Mouse (Mus musculus) forebrain, embryonic 12.5 days (tissue): ENCODE data around the gene Ift122. TPM values are rescaled to one million over a fixed set of nuclear protein-coding genes. Genes with fewer than 3 reads are reported as not detected.

Experiments
- ATAC-seq: fragments of 200-750 bp; cut with Nextera tagmentation; 2 replicates; pipeline ENCODE4 v1.8.0; 2017; ENCODE audit warnings: moderate TSS enrichment; ENCODE audit not compliant: low FRiP score
- H3K27ac ChIP-seq: fragments of 300-500 bp; sonication (generic); 2 replicates; pipeline ENCODE4 v1.5.1; 2016; ENCODE audit warnings: mild to moderate bottlenecking
- H3K27me3 ChIP-seq: fragments of 300-500 bp; sonication (generic); 2 replicates; pipeline ENCODE4 v1.6.1; 2016; ENCODE audit warnings: mild to moderate bottlenecking
- H3K36me3 ChIP-seq: fragments of 300-500 bp; sonication (generic); replicated peaks from 2 replicates; pipeline ENCODE4 v1.6.1; 2016; ENCODE audit warnings: mild to moderate bottlenecking
- H3K4me1 ChIP-seq: fragments of 300-500 bp; sonication (generic); 2 replicates; pipeline ENCODE4 v1.6.1; 2016
- H3K4me2 ChIP-seq: fragments of 300-500 bp; sonication (generic); 2 replicates; pipeline ENCODE4 v1.6.1; 2016; ENCODE audit warnings: mild to moderate bottlenecking, moderate library complexity
- H3K4me3 ChIP-seq: fragments of 300-500 bp; sonication (generic); replicated peaks from 2 replicates; pipeline ENCODE4 v1.5.1; 2016; ENCODE audit warnings: mild to moderate bottlenecking
- H3K9ac ChIP-seq: fragments of 300-500 bp; sonication (generic); 2 replicates; pipeline ENCODE4 v1.6.1; 2016; ENCODE audit warnings: mild to moderate bottlenecking
- H3K9me3 ChIP-seq: fragments of 300-500 bp; sonication (generic); 2 replicates; pipeline ENCODE4 v1.6.1; 2016
- WGBS: fragments of 180-500 bp; shearing (Covaris S2); methylation state at CpG from one replicate; pipeline ENCODE4 v1.1.7; 2016; 5-methylcytosine and 5-hydroxymethylcytosine counted together
- polyA plus RNA-seq: library from polyadenylated mRNA; unstranded; fragments of >200 nt; fragmentation: Nextera tagmentation; extraction: Ambion mirVana; gene quantifications from 2 replicates; pipeline ENCODE4 v1.2.1, GENCODE M21; 2016

The Ift122 gene
- polyA plus RNA-seq, 1 experiment from 2014 or later: 29.9 TPM

DNA sequence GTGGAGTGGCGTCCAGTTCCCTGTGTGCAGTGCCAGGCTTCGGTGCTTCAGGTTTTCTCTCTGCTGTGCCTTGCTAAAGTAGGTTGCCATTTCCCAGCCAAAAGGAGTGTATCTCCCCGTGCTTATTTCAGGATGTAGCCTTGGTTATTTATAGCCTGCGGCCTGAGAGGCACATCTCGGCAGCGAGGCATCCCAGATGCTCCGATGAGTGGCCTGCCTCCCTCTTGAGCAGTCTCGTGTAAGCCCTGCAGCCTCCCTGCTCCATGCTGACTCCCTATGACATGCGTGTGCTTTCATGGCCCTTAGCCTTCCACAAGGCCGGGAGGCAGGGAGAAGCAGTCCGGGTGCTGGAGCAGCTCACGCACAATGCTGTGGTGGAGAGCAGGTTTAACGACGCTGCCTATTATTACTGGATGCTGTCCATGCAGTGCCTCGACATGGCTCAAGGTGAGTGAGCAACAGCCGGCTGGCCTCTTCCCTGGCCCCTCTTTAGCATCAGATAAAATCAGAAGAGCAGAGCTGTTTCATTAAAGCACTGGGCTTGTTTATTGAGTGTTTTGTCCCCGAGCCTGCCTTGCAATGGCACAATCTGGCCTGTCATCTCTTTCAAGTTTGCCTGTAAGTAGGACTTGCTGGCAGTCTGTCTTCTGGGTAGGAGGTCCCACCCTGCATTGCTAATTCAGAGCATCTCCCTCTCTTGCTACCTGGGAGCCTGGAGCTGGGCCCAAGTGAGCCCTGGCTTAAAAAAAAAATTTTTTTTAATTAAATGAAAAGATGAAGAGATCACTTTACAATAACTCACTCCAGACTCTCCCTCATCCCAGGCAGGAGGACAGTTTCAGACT, 62.6 kb downstream of the Ift122 start:
- no peaks in the 10 kb centered on the region for H3K9me3 ChIP-seq
- no peak overlapping the region for H3K4me3 ChIP-seq
- H3K36me3 ChIP-seq: peaks cover 7% of the 10 kb centered on the region; the same call in 1 of the 2 replicates
- WGBS: 81% methylated on average over 17 of the region's 17 CpGs
- no peaks in the 10 kb centered on the region; the same call in 1 of the 2 replicates for H3K4me1 ChIP-seq
- no peak overlapping the region for H3K4me2 ChIP-seq
- H3K27ac ChIP-seq: peak overlapping the region; percentile 46
- no peak for ATAC-seq
- H3K27me3 ChIP-seq: no peaks in the 10 kb centered on the region
- no peak overlapping the region for H3K9ac ChIP-seq

DNA sequence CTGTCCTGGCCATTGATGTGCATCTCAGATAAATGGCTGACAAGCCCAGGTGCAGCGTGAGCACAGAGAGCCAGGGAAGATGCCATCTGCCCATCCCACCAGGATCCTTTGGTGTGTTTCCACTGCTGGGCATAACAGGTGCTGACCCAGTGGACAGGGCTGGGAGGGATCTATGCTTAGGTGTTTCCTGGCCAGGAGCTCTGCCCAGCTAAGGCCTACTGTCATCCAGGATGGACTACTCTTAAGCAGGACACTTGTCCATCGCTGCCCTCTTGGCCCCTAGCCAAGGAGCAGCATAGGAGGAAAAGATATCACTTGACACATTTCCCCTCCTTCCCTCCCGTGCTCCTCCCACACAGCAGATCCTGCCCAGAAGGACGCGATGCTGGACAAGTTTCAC, 63.3 kb downstream of the Ift122 start:
- H3K27me3 ChIP-seq: no peaks in the 10 kb centered on the region
- H3K27ac ChIP-seq: no peak overlapping the region
- H3K36me3 ChIP-seq: peaks cover 7% of the 10 kb centered on the region; the same call in 1 of the 2 replicates
- no peak overlapping the region for H3K4me2 ChIP-seq
- no peak overlapping the region for H3K4me3 ChIP-seq
- 93% methylated on average over 5 of the region's 5 CpGs for WGBS
- H3K4me1 ChIP-seq: no peaks in the 10 kb centered on the region; the same call in 1 of the 2 replicates
- H3K9ac ChIP-seq: no peak overlapping the region
- no peak for ATAC-seq
- H3K9me3 ChIP-seq: no peaks in the 10 kb centered on the region

DNA sequence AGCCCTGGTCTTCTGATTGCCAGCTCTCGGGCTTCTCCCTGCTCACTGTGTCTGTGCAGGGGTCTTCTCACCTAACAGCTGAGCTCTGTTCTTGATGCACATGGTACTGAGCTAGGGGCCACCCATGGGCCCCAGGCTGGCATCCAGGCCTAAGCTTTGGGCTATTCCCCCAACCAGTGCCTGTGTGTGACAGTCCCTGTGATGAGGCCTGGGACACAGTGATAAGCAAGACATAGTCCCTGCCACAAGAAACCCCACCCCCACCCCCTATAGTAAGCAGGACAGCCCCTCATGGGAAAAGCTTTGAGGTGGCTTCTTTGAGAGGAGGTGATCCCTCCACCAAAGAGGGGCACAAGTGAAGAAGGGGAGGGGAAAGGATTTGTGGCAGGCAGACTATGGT, 65.3 kb downstream of the Ift122 start:
- no peak overlapping the region for H3K4me2 ChIP-seq
- no peak overlapping the region for H3K4me3 ChIP-seq
- no peaks in the 10 kb centered on the region for H3K27me3 ChIP-seq
- no peak for ATAC-seq
- H3K36me3 ChIP-seq: peaks cover 7% of the 10 kb centered on the region; the same call in 1 of the 2 replicates
- no peak overlapping the region for H3K9ac ChIP-seq
- no peaks in the 10 kb centered on the region for H3K9me3 ChIP-seq
- 82% methylated on average over 1 of the region's 1 CpGs for WGBS
- no peak overlapping the region for H3K27ac ChIP-seq
- H3K4me1 ChIP-seq: no peaks in the 10 kb centered on the region; the same call in 1 of the 2 replicates

DNA sequence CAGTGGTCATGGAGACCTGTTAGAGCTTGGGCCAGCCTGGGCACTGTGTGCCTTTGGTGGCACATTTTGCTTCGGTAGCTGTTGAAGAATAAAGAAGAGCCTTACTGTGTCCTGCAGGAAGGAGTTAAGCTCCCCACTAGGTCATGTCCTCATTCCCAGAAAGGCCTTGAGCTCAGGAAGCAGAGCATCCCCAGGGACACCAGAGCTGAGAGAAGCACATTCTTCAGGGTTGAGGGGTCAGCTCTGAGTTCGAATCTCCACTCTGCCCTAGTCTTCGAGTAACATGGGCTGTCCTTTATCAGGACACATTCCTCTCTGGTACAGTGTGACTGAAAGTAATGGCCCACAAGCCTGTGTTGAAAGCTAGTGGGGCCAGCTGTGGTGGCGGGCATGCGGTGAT, 66.6 kb downstream of the Ift122 start:
- Histone ChIP-seq H3K9ac (no peak overlapping the region), H3K4me2 (no peak overlapping the region), H3K36me3 (peaks cover 7% of the 10 kb centered on the region; the same call in 1 of the 2 replicates), H3K27me3 (no peaks in the 10 kb centered on the region), H3K27ac (no peak overlapping the region), H3K4me1 (no peaks in the 10 kb centered on the region), H3K4me3 (no peak overlapping the region), H3K9me3 (no peaks in the 10 kb centered on the region)
- ATAC-seq: no peak
- 87% methylated on average over 5 of the region's 5 CpGs for WGBS

DNA sequence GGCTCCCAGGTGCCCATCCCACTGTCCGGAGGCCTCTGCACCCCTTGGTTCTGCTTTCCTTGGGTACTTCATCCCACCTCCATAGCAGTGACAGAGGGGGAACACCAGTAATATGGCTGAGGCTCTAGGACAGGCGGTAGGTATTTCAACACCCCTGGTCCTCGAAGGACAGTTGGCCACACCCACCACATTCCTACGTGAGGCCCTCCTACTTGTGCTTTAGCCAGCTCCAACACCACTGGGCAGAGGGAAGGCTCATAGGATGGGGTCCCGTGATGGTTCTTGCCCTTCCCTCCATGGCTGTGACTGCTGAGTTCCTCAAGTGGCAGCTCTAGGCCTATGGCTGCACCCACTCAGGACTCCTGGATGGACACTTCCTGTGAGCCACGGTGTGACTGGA, 71.6 kb downstream of the Ift122 start:
- Histone ChIP-seq H3K9me3 (no peaks in the 10 kb centered on the region), H3K27me3 (no peaks in the 10 kb centered on the region), H3K36me3 (no peaks in the 10 kb centered on the region), H3K27ac (no peak overlapping the region), H3K4me3 (no peak overlapping the region), H3K4me2 (no peak overlapping the region), H3K4me1 (peaks cover 13% of the 10 kb centered on the region; the same call in 1 of the 2 replicates), H3K9ac (no peak overlapping the region)
- WGBS: 67% methylated on average over 6 of the region's 6 CpGs
- no peak for ATAC-seq

DNA sequence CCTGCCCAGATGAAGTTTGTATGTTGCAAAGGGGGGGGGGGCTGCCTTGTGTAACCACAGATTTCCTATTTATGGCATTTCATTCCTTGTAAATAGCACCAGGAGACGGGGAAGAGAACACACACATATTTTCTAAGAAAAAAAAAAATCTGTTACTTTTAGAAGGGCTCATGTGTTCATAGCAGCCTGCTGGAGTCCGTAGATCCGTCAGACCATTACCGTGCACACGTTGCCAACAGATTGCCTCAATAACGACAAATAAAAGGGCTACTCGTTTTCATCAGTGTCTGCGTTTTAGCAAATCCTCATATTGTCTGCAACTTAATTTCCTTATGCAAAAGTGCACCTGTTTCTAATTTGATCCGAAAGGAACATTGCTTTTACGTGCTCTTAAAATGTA, 73.1 kb downstream of the Ift122 start:
- peak overlapping the region; percentile 74 for H3K27ac ChIP-seq
- 56% methylated on average over 10 of the region's 10 CpGs for WGBS
- no peaks in the 10 kb centered on the region for H3K9me3 ChIP-seq
- H3K4me3 ChIP-seq: no peak overlapping the region
- H3K4me2 ChIP-seq: no peak overlapping the region
- no peak for ATAC-seq
- no peak overlapping the region for H3K9ac ChIP-seq
- H3K36me3 ChIP-seq: no peaks in the 10 kb centered on the region
- peaks cover 15% of the 10 kb centered on the region for H3K4me1 ChIP-seq
- H3K27me3 ChIP-seq: no peaks in the 10 kb centered on the region

DNA sequence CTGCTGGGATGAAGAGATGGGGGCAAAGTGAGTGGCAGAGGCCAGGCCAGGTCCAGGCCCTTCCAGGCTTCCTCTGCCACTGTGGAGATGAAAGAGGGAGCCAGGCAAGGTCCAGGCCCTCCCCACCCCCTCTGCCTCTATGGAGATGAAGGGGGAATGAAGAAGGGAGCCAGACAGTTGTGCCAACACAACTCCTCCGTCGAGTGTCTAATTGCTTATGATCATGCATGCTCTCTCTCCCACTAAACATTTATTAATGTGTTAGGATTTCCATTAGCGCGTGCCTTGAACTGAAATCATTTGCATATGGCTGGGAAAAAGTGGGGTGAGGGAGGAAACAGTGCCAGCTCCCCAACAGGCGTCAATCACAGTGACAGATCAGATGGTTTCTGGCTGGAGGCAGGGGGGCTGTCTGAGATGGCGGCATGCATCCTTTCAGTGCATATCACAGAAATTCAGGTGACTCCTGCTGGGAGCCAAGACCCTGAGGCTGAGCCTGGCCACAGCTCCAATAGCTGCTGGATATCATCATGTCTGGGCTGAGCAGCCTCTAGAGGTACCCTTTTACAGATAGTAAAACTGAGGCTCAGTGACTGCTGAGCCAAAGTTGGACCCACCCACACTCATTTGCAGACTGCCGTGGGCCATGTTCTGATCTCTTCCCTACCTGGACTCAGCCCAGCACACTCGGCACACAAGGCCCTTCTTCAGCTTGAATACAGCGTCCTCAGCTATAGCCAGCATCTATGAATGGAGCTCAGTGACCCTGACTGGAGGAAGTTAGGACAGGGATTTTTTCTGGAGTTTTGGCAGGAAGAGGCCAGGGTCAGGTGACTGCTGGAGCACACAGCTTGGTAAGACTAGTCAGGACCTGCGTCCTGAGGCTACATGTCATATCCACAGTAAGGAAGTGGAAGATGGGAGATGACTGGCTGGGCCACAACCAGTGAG, 74.3 kb downstream of the Ift122 start:
- no peaks in the 10 kb centered on the region for H3K36me3 ChIP-seq
- H3K9me3 ChIP-seq: no peaks in the 10 kb centered on the region
- ATAC-seq: peak; percentile 42
- no peak overlapping the region for H3K9ac ChIP-seq
- WGBS: 72% methylated on average over 10 of the region's 10 CpGs
- H3K4me3 ChIP-seq: no peak overlapping the region
- no peaks in the 10 kb centered on the region for H3K27me3 ChIP-seq
- peaks cover 19% of the 10 kb centered on the region for H3K4me1 ChIP-seq
- no peak overlapping the region for H3K4me2 ChIP-seq
- H3K27ac ChIP-seq: peak overlapping the region; percentile 74

DNA sequence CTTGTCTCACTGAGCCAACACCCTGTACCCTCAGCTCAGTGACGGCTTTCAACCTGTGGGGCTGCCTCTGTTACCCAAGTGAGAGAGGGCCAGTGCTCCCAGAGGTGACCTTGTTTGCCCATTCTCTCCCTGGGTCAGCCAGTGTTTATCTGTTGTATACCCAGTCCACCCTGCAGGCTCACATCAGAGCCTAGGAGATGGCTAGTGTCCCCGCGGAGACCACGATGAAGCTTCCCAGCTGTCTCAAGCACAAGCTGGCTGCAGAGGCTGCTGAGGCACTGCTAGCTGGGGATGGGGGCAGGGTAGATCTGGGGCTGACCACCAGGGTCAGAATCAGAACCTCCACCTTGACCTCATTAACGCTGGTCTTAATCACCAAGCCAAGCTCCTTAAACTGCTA, 76.7 kb downstream of the Ift122 start:
- 73% methylated on average over 5 of the region's 5 CpGs for WGBS
- no peaks in the 10 kb centered on the region for H3K36me3 ChIP-seq
- H3K4me3 ChIP-seq: no peak overlapping the region
- no peak overlapping the region for H3K9ac ChIP-seq
- no peak for ATAC-seq
- H3K27me3 ChIP-seq: no peaks in the 10 kb centered on the region
- H3K4me2 ChIP-seq: no peak overlapping the region
- H3K27ac ChIP-seq: no peak overlapping the region
- no peaks in the 10 kb centered on the region for H3K9me3 ChIP-seq
- H3K4me1 ChIP-seq: peaks cover 19% of the 10 kb centered on the region

DNA sequence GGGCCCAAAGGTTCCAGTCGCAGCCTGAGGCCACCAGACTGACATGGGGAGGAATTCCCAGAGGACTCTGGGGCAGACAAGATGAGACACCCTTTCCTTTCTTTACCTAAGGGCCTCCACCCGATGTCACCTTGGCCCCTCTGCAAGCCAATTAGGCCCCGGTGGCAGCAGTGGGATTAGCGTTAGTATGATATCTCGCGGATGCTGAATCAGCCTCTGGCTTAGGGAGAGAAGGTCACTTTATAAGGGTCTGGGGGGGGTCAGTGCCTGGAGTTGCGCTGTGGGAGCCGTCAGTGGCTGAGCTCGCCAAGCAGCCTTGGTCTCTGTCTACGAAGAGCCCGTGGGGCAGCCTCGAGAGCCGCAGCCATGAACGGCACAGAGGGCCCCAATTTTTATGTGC, 78.4 kb downstream of the Ift122 start, which contains the start of gene Rho:
TSS of gene Rho (plus strand) at position 110 of the 400 bp plus-strand sequence.
- Histone ChIP-seq H3K4me2 (no peak within 1 kb of the TSS), H3K4me1 (peaks cover 19% of the 10 kb centered on the region), H3K9me3 (no peaks in the 10 kb centered on the region), H3K4me3 (no peak within 1 kb of the TSS), H3K27me3 (no peaks in the 10 kb centered on the region), H3K9ac (no peak within 1 kb of the TSS), H3K36me3 (no peaks in the 10 kb centered on the region), H3K27ac (no peak within 1 kb of the TSS)
- no peak for ATAC-seq
- 86% methylated on average over 14 of the region's 14 CpGs for WGBS

DNA sequence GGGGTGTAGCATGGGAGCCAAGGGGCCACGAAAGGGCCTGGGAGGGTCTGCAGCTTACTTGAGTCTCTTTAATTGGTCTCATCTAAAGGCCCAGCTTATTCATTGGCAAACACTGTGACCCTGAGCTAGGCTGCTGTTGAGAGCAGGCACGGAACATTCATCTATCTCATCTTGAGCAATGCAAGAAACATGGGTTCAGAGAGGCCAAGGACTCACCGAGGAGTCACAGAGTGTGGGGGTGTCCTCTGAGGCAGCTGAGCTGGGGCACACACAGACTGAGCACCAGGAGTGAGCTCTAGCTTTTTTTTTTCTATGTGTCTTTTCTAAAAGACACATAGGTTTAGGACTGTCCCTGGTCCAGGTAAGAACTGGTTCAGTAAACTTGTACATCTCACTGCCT, 79.1 kb downstream of the Ift122 start:
- no peaks in the 10 kb centered on the region for H3K36me3 ChIP-seq
- H3K27ac ChIP-seq: no peak overlapping the region
- H3K4me1 ChIP-seq: peaks cover 12% of the 10 kb centered on the region
- no peak for ATAC-seq
- H3K4me3 ChIP-seq: no peak overlapping the region
- no peak overlapping the region for H3K4me2 ChIP-seq
- no peak overlapping the region for H3K9ac ChIP-seq
- no peaks in the 10 kb centered on the region for H3K9me3 ChIP-seq
- 92% methylated on average over 3 of the region's 3 CpGs for WGBS
- no peaks in the 10 kb centered on the region for H3K27me3 ChIP-seq

DNA sequence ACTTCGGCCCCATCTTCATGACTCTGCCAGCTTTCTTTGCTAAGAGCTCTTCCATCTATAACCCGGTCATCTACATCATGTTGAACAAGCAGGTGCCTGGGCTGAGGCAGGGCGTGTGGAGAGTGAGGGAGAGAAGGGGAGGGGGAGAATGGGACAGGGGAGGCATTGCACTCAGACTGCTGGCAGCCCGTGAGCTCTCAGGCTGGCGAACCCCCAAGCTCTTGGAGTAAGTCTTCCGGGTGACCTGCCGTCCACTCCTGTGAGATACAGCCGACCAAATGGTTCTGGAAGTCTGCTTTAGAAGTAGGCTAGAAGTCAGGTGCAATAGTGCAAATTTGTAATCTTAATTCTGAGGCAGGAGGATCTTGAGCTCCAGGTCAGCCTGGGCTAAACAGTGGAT, 82.3 kb downstream of the Ift122 start:
- Histone ChIP-seq H3K27me3 (no peaks in the 10 kb centered on the region), H3K4me1 (peaks cover 9% of the 10 kb centered on the region; the same call in 1 of the 2 replicates), H3K9me3 (no peaks in the 10 kb centered on the region), H3K9ac (no peak overlapping the region), H3K36me3 (no peaks in the 10 kb centered on the region), H3K4me2 (no peak overlapping the region), H3K4me3 (no peak overlapping the region), H3K27ac (no peak overlapping the region)
- no peak for ATAC-seq
- 86% methylated on average over 8 of the region's 8 CpGs for WGBS

DNA sequence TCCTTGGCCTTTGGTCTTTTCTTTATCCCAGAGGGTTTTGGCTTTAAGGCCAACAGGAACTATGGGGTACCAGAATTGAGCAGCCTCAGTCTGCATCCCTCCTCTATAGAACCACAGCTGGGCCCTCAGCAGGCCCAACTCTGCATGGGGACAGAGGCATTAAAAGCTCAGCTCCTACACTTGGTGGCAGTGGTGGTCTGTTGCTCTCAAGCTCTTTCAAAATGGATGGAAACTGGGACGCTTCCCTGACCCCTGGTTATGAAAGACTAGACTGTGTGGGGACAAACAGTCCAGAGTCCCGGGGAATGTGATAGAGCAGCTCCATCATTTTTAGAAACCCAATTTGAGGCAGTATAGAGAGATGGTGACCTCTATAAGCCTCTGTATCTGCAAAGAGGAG, 84.7 kb downstream of the Ift122 start:
- Histone ChIP-seq H3K9me3 (no peaks in the 10 kb centered on the region), H3K36me3 (no peaks in the 10 kb centered on the region), H3K27ac (no peak overlapping the region), H3K4me1 (peaks cover 9% of the 10 kb centered on the region; the same call in 1 of the 2 replicates), H3K27me3 (no peaks in the 10 kb centered on the region), H3K9ac (no peak overlapping the region), H3K4me2 (no peak overlapping the region), H3K4me3 (no peak overlapping the region)
- WGBS: 90% methylated on average over 2 of the region's 2 CpGs
- ATAC-seq: no peak
